Mouse (Mus musculus) lung, adult 2 months (tissue): ENCODE results near the gene Aig1.

ENCODE experiments used
- CTCF ChIP-seq: fragments of 200-500 bp; IDR thresholded peaks from 2 replicates; pipeline ENCODE4 v1.5.1; 2011; ENCODE audit warnings: mild to moderate bottlenecking, low read length, control low read depth; ENCODE audit not compliant: insufficient read depth
- POLR2A ChIP-seq: fragments of 200-500 bp; IDR thresholded peaks from 2 replicates; pipeline ENCODE4 v1.6.1; 2011; ENCODE audit warnings: low read depth, mild to moderate bottlenecking, control low read depth, low read length, borderline replicate concordance; ENCODE audit errors: extremely low read depth

- TF ChIP-seq POLR2A = no peak
- TF ChIP-seq CTCF = no peak
These were observed 7.5 kb downstream of the Aig1 start for GRCm38 (mm10) chr10:13861115-13861909.
